Mouse (Mus musculus) heart, embryonic 12.5 days (tissue): ENCODE results near the gene Gm14139. TPM values are rescaled to one million over a fixed set of nuclear protein-coding genes. Genes with fewer than 3 reads are reported as not detected.
"Not testable (repeated sequence)": the region's sequence is repeated elsewhere in the genome, so short reads cannot be mapped to it uniquely, and the experiment has no call there.

Source experiments
- ATAC-seq: fragments of 200-750 bp; cut with Nextera tagmentation; 2 replicates; pipeline ENCODE4 v1.8.0; 2017; ENCODE audit warnings: moderate TSS enrichment, moderate library complexity; ENCODE audit not compliant: insufficient number of reproducible peaks, low FRiP score
- H3K27ac ChIP-seq: fragments of 300-500 bp; sonication (generic); 2 replicates; pipeline ENCODE4 v1.5.1; 2016; ENCODE audit warnings: mild to moderate bottlenecking, moderate library complexity; ENCODE audit not compliant: poor library complexity, severe bottlenecking
- H3K27me3 ChIP-seq: fragments of 300-500 bp; sonication (generic); replicated peaks from 2 replicates; pipeline ENCODE4 v1.6.1; 2016; ENCODE audit warnings: mild to moderate bottlenecking, moderate library complexity
- H3K36me3 ChIP-seq: fragments of 300-500 bp; sonication (generic); 2 replicates; pipeline ENCODE4 v1.6.1; 2016; ENCODE audit warnings: mild to moderate bottlenecking, moderate library complexity
- H3K4me1 ChIP-seq: fragments of 300-500 bp; sonication (generic); replicated peaks from 2 replicates; pipeline ENCODE4 v1.6.1; 2016; ENCODE audit warnings: mild to moderate bottlenecking
- H3K4me2 ChIP-seq: fragments of 300-500 bp; sonication (generic); 2 replicates; pipeline ENCODE4 v1.6.1; 2016; ENCODE audit warnings: mild to moderate bottlenecking, moderate library complexity
- H3K4me3 ChIP-seq: fragments of 300-500 bp; sonication (generic); 2 replicates; pipeline ENCODE4 v1.5.1; 2016; ENCODE audit warnings: mild to moderate bottlenecking
- H3K9ac ChIP-seq: fragments of 300-500 bp; sonication (generic); 2 replicates; pipeline ENCODE4 v1.6.1; 2016; ENCODE audit warnings: mild to moderate bottlenecking, moderate library complexity
- H3K9me3 ChIP-seq: fragments of 300-500 bp; sonication (generic); replicated peaks from 2 replicates; pipeline ENCODE4 v1.6.1; 2016; ENCODE audit warnings: mild to moderate bottlenecking, moderate library complexity
- WGBS: fragments of 180-500 bp; shearing (Covaris S2); methylation state at CpG from one replicate; pipeline ENCODE4 v1.1.7; 2016; 5-methylcytosine and 5-hydroxymethylcytosine counted together
- polyA plus RNA-seq: library from polyadenylated mRNA; unstranded; fragments of >200 nt; fragmentation: Nextera tagmentation; extraction: Ambion mirVana; gene quantifications from 2 replicates; pipeline ENCODE4 v1.2.1, GENCODE M21; 2016

The Gm14139 gene
- not detected in 2 replicates for polyA plus RNA-seq

DNA sequence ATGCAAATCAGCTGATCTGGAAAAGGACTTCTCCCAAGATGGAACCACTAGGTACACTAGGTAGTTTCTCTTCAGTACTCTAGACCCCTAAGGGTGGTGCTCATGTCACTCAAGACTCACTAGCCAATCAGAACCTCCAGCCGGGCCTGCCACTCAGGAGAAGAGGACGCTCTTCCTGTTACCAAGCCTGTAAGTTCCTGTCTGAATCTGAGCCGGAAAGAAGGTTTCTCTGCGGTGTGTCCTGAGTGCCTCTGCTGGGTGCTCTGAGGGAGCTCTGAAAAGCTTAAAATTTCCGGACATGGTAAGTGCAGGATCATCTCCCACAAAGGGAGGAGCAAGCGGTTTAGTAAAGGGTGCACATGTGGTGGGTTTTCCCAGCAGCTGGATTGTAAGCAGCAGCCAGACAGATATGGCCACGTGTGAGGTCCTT lies at the start of gene Gm14139:
Gm14139 (plus strand) TSS at position 186 of the 430 bp plus-strand sequence.
- not testable (repeated sequence) for H3K4me2 ChIP-seq, ATAC-seq, H3K27ac ChIP-seq, H3K27me3 ChIP-seq, H3K36me3 ChIP-seq, H3K4me1 ChIP-seq, H3K4me3 ChIP-seq, H3K9ac ChIP-seq
- peaks cover 17% of the 10 kb centered on the region for H3K9me3 ChIP-seq
- 57% methylated on average over 7 of the region's 7 CpGs for WGBS

DNA sequence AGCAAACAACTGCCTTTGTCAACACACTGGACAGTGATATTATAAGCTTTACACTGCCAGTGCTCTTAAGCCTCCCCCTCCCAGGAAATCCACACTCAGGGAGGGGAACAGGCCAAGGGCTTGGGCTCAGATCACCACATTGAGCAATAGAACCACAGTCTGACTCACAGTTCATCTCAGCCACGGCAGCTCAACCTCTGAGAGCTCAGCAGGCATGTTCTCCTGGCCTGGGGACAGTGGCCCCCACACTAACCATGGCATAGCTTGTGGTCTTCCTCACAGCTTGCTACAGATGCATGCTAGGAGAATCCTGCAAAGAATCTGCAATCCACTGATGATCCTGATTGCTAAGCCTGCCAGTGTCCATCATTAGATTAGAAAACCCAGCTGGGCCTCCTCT lies 49.6 kb upstream of the Gm14139 start:
- not testable (repeated sequence) for H3K4me2 ChIP-seq

DNA sequence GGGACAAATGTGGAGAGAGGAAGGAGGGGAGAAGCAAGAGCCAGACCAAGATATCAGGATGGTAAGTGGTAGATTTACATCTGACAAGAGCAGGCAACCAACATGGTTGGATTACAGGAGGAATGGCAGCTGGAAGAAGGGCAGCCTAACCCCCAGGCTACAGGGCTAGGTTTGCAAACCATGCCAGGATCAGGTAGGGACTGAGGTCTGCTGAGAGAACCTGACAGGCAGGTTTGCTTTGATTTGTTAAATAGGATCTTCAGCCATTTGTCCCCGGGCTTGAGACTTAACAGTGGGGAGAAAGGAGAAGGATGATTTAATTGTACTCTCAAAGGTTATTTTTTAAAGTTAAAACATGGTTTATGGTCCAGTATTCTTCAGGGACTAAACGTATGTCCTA lies 48.8 kb upstream of the Gm14139 start:
- ATAC-seq, result no peak
- 82% methylated on average over 2 of the region's 2 CpGs for WGBS
- H3K4me1 ChIP-seq, result peaks cover 7% of the 10 kb centered on the region
- H3K9ac ChIP-seq, result no peak overlapping the region
- no peak overlapping the region for H3K4me3 ChIP-seq
- no peaks in the 10 kb centered on the region for H3K27me3 ChIP-seq
- H3K4me2 ChIP-seq, result no peak overlapping the region
- H3K9me3 ChIP-seq, result peaks cover 9% of the 10 kb centered on the region; the same call in 1 of the 2 replicates
- no peak overlapping the region for H3K27ac ChIP-seq
- H3K36me3 ChIP-seq, result peaks cover 32% of the 10 kb centered on the region

More for the DNA sequence above, 49.6 kb upstream of the Gm14139 start:
- H3K36me3 ChIP-seq, result peaks cover 33% of the 10 kb centered on the region
- H3K27me3 ChIP-seq, H3K4me1 ChIP-seq, ATAC-seq, H3K9ac ChIP-seq, H3K9me3 ChIP-seq, H3K4me3 ChIP-seq, H3K27ac ChIP-seq: not testable (repeated sequence)
- 73% methylated on average over 1 of the region's 1 CpGs for whole genome bisulfite sequencing

DNA sequence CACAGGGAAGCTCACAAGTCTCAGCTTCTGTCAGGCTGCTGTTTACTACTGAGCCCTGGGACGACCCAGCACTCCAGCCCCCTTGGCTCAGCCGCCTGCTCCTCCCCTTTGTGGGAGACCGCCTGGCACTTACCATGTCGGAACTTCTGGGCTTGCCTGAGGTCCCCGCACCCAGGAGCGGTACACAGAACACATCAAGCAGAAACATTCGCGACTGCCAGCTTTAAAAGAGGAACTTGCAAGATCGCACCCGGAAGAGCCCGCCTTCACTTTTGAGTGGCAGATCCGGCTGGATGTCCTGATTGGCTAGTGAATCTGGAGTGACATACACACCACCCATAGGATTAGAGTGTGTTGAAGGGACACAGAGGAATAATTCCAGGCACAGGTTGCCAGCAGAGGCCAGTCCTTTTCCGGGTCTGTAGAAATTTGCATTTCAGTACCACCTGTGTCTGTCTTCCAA lies 45.1 kb upstream of the Gm14139 start, which contains the start of gene Zfp120:
Zfp120 (minus strand) TSS at position 274 of the 463 bp plus-strand sequence.
- Histone ChIP-seq H3K9ac (peak within 1 kb of the TSS; percentile 93), H3K4me1 (peaks cover 7% of the 10 kb centered on the region), H3K36me3 (peaks cover 9% of the 10 kb centered on the region), H3K4me2 (peak within 1 kb of the TSS; percentile 74), H3K27ac (peak within 1 kb of the TSS; percentile 68; the same call in 1 of the 2 replicates), H3K27me3 (no peaks in the 10 kb centered on the region), H3K9me3 (no peaks in the 10 kb centered on the region), H3K4me3 (peak within 1 kb of the TSS; percentile 91)
- peak; percentile 98 for ATAC-seq
- WGBS, result under 1% methylated on average over 13 of the region's 13 CpGs

DNA sequence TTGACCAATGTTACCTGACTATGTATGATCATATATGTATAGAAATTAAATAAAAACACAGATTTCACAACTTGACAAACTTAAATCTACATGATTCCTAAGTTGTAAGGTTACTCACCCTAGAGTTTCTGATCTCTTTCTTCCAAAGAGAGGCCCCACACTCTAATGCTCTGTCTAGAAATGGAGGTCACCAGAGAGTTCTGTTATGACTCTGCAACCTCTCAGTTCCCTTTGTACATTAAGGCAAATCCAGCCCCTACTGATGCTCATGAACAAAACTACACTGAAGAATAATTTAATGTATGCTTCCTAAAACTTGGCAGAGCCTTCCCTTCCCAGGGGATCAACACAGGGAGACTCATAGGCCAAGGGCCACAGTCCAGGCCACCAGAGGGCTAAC lies 14.9 kb upstream of the Gm14139 start:
- ATAC-seq, result no peak
- no peaks in the 10 kb centered on the region for H3K36me3 ChIP-seq
- H3K4me3 ChIP-seq, result no peak overlapping the region
- H3K9ac ChIP-seq, result no peak overlapping the region
- no peak overlapping the region for H3K4me2 ChIP-seq
- no peaks in the 10 kb centered on the region for H3K4me1 ChIP-seq
- H3K27me3 ChIP-seq, result no peaks in the 10 kb centered on the region
- 0 out of 2 replicates have a peak, but pooled peaks cover 5% of the 10 kb centered on the region for H3K9me3 ChIP-seq
- H3K27ac ChIP-seq, result no peak overlapping the region

DNA sequence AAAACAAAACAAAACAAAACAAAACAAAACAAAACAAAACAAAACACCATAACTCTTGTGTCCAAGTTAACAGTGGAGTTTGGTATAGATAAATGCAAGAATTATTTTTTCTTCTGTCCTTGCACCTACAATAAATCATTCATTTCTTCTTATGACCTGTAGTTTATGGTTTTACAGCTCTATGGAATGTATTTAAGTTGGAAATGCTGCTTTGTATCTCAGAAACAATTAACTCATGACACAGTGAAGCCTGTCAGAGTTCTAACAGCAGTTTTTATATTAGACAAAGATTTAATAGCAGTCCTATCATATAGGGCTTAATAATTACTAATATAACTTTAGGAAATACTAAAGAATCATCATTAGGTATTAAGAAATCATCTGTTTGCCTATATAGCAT lies 7.7 kb upstream of the Gm14139 start:
- Histone ChIP-seq H3K4me1 (no peaks in the 10 kb centered on the region), H3K4me2 (no peak overlapping the region), H3K4me3 (no peak overlapping the region), H3K9me3 (peaks cover 16% of the 10 kb centered on the region), H3K27me3 (no peaks in the 10 kb centered on the region), H3K27ac (no peak overlapping the region), H3K9ac (no peak overlapping the region), H3K36me3 (no peaks in the 10 kb centered on the region)
- no peak for ATAC-seq

DNA sequence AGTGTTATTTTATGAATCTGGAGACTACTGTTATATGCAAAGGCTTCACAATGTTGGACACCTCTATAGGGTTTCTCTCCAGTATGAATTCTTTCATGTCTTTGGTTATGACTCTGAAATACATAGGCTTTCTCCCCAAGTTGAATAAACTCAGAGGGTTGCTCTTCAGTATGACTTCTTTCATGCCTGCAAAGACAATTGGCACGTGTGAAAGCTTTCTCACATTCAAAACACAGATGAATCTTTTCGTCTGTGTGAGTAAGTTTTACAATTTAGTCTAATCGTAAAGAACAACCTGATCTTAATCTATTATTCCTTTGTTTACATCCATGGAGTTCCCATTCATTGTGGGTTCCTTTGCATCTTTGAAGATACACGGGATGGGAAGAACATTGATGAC lies 2.0 kb upstream of the Gm14139 start, which contains the start of gene Gm10770:
Gm10770 (minus strand) TSS at position 101 of the 400 bp plus-strand sequence.
- H3K9ac ChIP-seq, H3K36me3 ChIP-seq, H3K4me3 ChIP-seq, H3K4me2 ChIP-seq, H3K4me1 ChIP-seq, ATAC-seq, H3K27me3 ChIP-seq, H3K27ac ChIP-seq: not testable (repeated sequence)
- H3K9me3 ChIP-seq, result peaks cover 20% of the 10 kb centered on the region
- WGBS, result 66% methylated on average over 4 of the region's 4 CpGs

DNA sequence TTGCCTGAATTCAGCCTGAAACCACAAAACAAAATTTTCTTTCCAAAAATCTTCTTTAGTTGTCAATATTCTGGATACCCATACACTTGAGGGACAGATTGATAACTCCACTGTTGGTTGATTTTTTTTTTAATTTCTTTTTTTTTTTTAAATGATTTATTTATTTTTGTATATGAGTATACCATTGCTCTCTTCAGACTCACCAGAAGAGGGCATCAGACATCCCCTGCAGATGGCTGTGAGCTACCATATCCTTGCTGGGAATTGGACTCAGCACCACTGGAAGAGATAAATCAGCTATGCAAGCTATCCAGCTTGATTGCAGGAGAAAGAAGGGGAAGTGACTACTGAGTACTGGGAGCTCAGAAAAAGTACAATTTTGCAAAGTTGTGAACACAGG lies 509 bp upstream of the Gm14139 start:
- not testable (repeated sequence) for H3K27ac ChIP-seq, H3K27me3 ChIP-seq, ATAC-seq, H3K4me2 ChIP-seq, H3K4me1 ChIP-seq, H3K4me3 ChIP-seq, H3K9ac ChIP-seq, H3K36me3 ChIP-seq
- peaks cover 20% of the 10 kb centered on the region for H3K9me3 ChIP-seq

DNA sequence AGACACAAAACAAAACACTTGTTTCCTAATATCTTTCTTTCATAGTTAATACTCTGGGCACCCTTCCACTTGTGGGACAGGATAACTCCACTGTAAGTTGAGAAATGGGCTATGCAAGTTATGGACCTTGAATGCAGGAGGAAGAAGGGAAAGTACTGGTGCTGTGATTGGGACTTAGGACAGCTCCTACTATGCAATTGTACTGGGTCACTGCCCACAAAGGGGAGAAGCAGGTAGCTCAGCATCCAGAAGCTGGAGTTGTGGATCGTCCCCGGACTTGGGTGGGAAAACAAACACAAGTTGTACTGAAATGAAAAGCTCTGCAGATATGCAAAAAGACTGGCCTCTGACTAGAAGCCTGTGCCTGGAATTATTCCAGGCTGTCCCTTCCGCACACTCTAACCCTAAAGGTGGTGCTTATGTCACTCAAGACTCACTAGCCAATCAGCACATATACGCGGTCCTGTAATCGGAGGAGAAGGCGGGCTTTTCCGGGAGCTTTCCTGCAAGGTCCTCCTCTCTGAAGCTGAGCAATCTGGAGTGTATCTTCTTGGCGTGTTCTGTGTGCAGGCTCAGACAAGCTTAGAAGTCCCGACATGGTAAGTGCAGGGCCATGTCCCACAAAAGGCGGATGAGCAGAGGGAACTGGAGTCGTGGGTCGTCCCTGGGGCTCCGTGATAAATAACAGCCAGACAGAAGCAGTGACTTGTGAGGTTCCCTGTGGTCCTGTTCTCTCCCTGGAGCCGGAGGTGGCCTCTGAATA lies 36.2 kb downstream of the Gm14139 start, which contains the start of gene Zfp937:
Zfp937 (plus strand) TSS at position 474 of the 763 bp plus-strand sequence.
- ATAC-seq, result peak; percentile 98
- Histone ChIP-seq H3K27ac (0 out of 2 replicates have a peak within 1 kb of the TSS, but pooled peaks have one; percentile 33), H3K9ac (peak within 1 kb of the TSS; percentile 60), H3K4me3 (peak within 1 kb of the TSS; percentile 54), H3K4me2 (peak within 1 kb of the TSS; percentile 63)
- not testable (repeated sequence) for H3K36me3 ChIP-seq, H3K27me3 ChIP-seq, H3K9me3 ChIP-seq, H3K4me1 ChIP-seq
- 1% methylated on average over 15 of the region's 15 CpGs for WGBS

DNA sequence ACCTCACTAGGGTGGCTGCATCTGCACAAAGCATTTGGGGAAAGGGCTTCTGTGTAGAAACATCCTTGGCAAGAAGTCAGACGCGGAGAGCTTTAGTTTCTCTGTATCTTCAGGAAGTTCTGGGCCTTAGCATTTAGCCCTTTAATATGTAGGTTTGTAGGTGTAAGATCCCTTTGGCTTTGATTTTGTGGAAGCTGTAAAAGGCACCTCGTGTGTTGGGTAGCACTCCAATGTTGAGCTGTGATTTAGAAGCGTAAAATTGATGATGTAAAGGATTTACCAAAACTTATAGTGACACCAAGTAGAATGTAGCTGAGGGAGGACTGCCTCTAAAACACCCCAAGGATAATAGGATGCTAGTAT lies 36.8 kb downstream of the Gm14139 start:
- H3K36me3 ChIP-seq, H3K27me3 ChIP-seq, H3K4me1 ChIP-seq, H3K9me3 ChIP-seq: not testable (repeated sequence)
- H3K9ac ChIP-seq, result peak overlapping the region; percentile 60
- H3K27ac ChIP-seq, result 0 out of 2 replicates have a peak overlapping the region, but pooled peaks have one; percentile 33
- peak; percentile 49 for ATAC-seq
- H3K4me3 ChIP-seq, result peak overlapping the region; percentile 54
- 26% methylated on average over 4 of the region's 4 CpGs for WGBS
- peak overlapping the region; percentile 63 for H3K4me2 ChIP-seq

DNA sequence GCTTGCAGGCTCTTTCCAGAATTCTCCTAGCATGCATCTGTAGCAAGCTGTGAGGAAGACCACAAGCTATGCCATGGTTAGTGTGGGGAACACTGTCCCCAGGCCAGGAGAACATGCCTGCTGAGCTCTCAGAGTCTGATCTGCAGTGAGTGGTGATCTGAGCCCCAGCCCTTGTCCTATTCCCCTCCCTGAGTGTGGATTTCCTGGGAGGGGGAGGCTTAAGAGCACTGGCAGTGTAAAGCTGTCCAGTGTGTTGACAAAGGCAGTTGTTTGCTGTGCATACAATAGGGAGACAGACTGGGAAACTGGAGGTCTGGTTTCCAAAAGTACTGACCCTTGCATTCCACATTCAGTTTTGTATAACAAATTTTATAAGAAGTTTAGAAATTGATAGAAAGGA lies 41.7 kb downstream of the Gm14139 start:
- H3K9ac ChIP-seq, H3K27ac ChIP-seq, H3K27me3 ChIP-seq, H3K36me3 ChIP-seq, H3K4me1 ChIP-seq, ATAC-seq, H3K4me3 ChIP-seq, H3K9me3 ChIP-seq, H3K4me2 ChIP-seq: not testable (repeated sequence)
